Mouse (Mus musculus) olfactory bulb, adult 2 months (tissue): ENCODE results near the gene Coq5.

Experiments used
- CTCF ChIP-seq: fragments of 200-500 bp; IDR thresholded peaks from 2 replicates; pipeline ENCODE4 v1.5.1; 2012; ENCODE audit warnings: low read depth, mild to moderate bottlenecking, low read length, moderate library complexity; ENCODE audit not compliant: insufficient read depth
- POLR2A ChIP-seq: fragments of 200-500 bp; IDR thresholded peaks from 2 replicates; pipeline ENCODE4 v1.6.1; 2012; ENCODE audit warnings: mild to moderate bottlenecking, low read depth, low read length, moderate library complexity; ENCODE audit not compliant: insufficient read depth

DNA sequence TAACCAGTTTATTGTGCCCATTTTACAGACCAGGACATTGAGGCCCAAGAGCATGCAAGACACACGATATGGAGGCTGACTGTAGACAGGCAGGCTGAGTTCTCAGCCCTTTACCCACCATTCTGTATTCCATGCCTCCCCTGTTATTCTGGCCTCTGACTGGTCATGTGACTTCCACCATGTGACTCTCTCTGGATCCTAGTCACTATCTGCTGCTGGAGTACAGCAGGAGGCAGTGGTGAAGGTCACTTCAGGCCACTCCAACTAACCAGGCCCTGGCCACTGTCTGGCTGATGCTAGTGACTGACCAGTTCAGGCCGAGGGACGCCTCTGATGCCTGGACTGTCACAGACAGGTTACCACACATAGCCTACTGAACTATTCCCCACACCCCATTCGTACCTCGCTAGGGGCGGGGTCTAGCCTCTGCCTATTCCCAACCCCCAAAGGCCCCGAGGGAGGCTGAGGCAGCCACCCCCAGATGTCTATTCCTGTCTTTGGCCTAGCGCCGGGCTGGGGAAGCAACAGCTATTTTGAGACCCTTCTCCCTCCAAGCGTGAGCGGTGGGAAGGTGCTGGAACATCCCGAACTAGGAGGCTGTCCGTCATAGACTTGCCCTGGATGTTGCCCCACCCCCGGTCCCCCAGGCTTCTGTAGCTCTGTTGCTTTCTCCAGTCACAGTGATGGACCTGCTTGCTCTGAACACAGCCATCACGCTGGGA is 48.5 kb upstream of the Coq5 start:
- no peak for TF ChIP-seq CTCF
- no peak for TF ChIP-seq POLR2A
